Mouse (Mus musculus) G1E-ER4 (cell line): ENCODE measurements around the gene Htr1f. TPM values are rescaled to one million over a fixed set of nuclear protein-coding genes. Genes with fewer than 3 reads are reported as not detected.

Experiments
- GATA1 ChIP-seq: IDR thresholded peaks from one replicate; pipeline ENCODE4 v1.8.0; 2012; ENCODE audit warnings: low read length, inconsistent platforms
- polyA plus RNA-seq: library from polyadenylated mRNA; stranded (reverse); fragments of >175 nt; gene quantifications from 2 replicates; pipeline ENCODE4 v1.2.3, GENCODE M21; 2012

Gene Htr1f
- polyA plus RNA-seq, 1 experiment: not detected

DNA sequence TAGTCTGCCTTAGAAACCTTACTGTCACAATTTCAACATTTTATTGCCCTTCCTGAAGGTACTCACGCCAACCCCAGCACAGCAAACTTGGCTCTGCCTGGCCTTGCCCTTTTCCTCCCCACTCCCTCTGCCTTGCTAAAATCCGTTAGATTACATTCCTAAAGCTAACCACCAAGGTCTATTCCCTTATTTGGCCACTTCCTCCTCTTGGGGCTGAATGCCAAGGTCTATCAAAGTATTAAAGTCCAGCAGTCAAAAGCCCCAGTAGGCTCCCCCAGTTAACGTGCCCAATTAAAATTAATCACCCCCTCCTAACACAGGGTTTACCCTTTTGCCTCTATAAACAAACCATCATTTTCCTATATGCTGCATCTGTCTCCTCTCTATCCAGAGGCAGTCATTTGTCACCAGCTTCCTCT, 221.2 kb downstream of the Htr1f start:
- no peak for TF ChIP-seq GATA1

DNA sequence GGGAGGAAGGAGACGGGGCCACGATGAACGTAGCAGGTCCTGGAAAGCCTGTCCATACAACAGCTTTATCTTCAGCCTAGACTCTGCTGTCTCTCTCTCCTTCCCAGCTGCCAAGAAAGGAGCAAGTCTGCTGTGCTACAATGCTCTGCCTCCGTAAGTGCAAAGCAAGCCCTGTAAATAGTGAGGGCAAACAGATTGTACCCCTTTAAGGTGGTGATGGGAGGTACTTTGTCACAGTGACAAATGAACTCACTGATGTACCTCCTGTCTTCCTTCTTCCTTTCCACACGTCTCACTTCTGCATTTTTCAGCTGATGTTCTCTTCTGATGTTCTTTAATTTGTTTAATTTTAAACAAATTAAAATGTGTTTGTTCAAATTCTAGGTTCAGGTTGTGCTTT, 221.8 kb downstream of the Htr1f start:
- TF ChIP-seq GATA1: no peak

DNA sequence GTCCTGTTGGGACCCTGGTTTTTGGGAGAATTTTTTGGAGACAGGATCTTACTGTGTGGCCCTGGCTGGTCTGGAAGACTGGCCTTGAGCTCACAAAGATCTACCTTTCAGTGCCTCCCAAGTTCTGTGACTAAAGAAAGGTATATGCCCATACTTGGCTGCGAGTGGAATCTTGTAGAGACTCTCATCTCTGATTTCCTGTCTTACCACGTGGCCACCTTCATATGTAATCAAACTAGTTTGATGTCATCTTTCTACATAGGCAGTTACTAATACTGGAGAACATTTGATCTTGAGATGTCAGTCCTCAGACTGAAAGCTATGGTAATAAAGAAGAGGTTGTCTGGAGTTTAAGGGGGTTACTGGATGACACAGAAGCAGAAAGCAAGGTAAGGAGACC, 224.2 kb downstream of the Htr1f start:
- no peak for TF ChIP-seq GATA1

DNA sequence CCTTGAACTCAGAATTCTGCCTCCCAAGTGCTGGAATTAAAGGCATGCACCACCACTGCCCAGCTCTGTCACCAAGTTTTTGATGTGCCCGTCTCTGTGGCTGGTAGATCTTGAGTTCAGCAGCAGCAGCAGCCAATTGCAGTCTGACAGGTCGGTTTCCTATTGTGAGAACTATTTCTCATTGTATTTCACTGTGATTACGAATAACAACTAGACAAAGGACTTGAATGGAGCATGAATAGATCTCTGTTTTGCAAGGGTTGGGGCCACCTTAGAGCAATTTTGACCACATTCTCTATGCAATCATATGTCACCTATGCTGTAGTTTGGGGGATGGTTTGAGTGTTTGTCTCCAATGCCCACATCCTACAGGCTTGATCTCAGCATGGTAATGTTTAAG, 224.7 kb downstream of the Htr1f start:
- TF ChIP-seq GATA1: no peak

DNA sequence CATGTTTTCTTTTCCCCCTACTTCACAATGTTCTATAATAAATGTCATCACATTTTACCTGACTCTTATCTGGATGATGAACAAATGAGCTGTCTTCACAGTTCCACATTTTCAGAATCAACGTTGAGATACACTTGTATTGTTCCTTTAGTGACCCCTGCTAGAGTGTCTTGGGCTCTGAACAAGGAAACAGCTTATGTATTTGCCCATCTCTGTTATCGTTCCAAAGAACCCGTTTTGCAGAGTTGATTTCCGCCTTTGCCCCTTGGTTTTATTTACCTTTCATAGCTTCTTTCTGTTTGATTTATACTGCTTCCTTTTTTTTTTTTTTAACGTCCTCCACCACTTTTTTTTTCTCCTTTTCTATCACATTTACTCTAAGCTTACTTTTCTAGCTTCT, 225.9 kb downstream of the Htr1f start:
- TF ChIP-seq GATA1: no peak

DNA sequence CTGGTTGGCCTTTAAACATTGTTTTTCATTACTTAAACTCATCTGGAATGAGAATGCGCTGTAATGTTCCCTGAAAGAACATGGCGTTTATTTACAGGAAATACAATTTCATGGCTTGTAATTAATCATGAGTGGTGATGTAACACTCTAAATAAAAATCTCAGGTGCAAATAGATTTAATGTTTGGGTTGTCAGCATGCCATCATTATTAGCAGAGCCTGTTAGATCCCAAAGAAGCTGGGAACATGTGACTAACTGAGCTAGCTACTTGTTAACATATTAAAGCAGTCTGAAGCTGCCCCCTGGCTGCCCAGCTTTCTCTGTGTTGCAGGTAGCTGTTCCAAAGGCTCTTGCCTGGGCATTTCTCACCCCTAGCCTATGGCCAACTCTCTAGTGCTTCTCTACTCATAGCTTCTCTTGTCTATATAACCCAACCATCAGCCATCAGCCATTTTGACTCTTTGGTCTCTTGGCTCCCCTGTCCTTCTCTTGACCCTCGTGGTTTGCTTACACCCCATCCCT, 227.0 kb downstream of the Htr1f start:
- no peak for TF ChIP-seq GATA1

DNA sequence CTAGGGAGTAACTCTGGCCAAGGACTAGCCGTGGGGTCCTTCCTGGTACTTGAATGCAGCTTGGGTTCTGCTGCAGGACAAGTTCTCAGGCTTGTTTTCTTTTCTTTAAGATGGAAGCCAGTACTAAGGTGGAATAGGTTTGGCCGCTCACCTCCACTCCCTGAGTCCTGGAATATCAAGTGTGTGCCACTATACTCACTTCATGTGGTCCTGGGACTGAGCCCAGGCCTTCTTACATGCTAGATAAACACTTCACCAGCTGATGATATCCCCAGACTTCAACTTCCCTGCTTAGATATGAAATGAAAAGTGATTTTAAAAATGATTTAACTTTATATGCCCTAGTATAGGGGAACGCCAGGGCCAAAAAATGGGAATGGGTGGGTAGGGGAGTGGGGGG, 228.3 kb downstream of the Htr1f start:
- no peak for TF ChIP-seq GATA1

DNA sequence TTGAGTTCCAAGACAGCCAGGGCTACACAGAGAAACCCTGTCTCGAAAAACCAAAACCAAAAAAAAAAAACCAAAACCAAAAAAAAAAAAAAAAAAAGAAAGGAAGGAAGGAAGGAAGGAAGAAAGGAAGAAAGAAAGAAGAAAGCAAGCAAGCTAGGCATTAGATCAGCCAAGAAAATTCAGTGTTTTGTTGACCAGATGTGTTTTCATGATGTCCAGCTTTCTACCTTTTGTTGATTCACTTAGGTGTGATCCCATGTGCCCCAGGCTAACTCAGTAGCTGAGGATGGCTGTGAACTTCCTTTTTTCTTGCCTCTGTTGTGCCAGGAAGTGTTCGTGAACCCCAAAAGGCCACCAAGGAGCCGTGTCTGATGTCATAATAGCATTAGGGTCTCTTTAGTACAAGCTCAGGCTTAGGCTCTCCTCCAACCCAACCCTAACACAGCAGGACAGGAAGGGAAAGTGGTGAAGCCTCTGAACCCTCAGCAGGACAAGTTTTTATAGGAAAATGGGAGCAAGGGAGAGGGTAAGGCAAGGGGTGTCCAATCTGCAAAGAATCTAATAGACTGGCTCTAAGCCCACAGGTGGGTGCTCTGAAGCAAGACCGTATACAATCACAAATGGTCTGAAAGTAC, 228.9 kb downstream of the Htr1f start:
- no peak for TF ChIP-seq GATA1

DNA sequence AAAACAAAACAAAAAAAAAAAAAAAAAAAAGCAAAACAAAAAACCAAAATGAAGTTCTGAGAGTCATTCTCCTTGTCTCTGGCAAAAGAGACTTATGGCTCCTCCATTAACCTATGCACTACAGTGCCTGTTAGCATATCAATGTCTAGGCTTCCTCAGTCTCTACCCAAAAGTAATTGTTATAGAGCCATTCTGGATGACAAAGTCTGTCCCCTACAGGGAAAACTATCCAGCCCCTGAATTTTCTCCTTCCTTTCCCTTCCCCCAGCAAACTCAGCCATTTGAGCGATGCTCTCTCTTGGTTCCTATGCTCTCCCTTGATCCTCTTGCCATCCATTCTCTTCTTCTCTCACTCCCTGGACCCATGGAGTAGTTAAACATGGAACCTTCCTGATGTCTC, 229.8 kb downstream of the Htr1f start:
- TF ChIP-seq GATA1: no peak

DNA sequence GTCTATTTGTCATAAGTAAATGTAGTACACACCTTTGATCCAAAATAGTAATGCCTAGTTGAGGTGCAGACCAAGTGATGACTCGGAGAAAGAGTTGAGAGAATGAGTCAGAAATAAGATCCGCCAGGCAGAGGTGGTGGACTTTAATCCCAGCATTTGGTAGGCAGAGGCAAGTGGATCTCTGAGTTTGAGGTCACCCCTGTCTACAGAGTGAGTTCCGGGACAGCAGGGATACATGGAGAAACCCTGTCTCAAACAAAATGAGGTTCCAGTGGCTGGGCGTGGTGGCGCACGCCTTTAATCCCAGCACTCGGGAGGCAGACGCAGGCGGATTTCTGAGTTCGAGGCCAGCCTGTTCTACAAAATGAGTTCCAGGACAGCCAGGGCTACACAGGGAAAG, 230.3 kb downstream of the Htr1f start:
- TF ChIP-seq GATA1: no peak
